Mouse (Mus musculus): ENCODE measurements around the gene Arhgef5. TPM values are rescaled to one million over a fixed set of nuclear protein-coding genes. Genes with fewer than 3 reads are reported as not detected.

Arhgef5 gene
- polyA plus RNA-seq, 1 experiment from 2014 or later: 8.1 TPM

DNA sequence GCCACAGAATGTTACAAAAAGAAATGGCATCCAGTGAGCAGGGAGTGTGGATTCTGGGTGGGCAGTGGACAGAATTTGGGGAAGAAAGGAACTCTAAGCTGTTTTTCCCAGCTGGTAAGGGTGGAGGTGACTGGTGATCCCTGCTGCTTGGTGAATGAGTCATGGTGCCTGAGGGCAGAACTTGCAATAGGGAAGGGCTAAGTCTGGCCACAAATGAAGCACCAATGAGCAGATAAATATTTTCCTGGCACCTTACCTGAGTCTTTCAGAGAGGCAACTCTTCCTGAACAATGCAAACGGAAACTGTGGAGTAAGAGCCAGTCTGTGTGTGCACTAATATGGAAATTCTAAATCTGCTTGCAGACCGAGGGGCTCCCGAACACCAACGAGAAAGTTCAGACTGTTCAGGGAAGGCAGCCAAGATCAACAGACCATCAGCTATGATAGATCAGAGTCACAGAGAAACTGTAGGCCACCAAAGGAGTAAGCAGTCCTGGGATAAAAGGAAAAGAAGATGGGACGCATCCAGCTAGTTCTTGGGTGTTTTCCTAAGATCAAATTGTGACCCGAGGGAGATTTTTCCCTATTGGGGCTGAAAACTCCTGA lies 27.2 kb downstream of the Arhgef5 start:
- H3K9me3 ChIP-seq (replicated peaks): no peaks in the 10 kb centered on the region
- H3K27ac ChIP-seq: no peak overlapping the region
- no peak overlapping the region for H3K4me3 ChIP-seq
- H3K27me3 ChIP-seq (ENCODE audit: low read depth, poor library complexity, severe bottlenecking): no peaks in the 10 kb centered on the region
- H3K4me1 ChIP-seq: no peaks in the 10 kb centered on the region
- H3K36me3 ChIP-seq: peaks cover 11% of the 10 kb centered on the region
- 86% methylated on average over 6 of the region's 6 CpGs for WGBS
- DNase-seq (ENCODE audit: low spot score): peak; percentile 16

DNA sequence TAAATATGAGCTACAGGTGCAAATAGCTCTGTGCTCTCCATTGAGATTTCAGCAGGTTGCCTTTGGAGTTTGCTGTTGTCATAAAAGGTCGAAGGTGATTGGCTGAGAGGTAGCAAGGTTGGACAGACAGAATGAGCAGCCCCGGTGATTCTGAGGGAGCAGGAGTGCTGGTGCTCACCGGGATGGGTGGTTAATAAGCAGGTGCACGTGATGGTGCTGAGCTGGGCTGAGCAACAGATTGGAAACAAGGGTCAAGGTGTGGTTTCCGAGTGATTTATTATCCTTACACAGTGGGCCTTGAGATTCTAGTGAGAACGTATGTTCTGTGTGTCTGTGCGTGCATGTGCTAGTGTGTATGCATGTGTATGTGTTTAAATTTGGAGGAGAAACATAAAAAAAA lies 27.8 kb downstream of the Arhgef5 start:
- Histone ChIP-seq H3K27ac (no peak overlapping the region), H3K4me1 (no peaks in the 10 kb centered on the region), H3K36me3 (peaks cover 6% of the 10 kb centered on the region), H3K27me3 (ENCODE audit: low read depth, poor library complexity, severe bottlenecking) (no peaks in the 10 kb centered on the region), H3K4me3 (no peak overlapping the region), H3K9me3 (replicated peaks) (no peaks in the 10 kb centered on the region)
- DNase-seq (ENCODE audit: low spot score): peak; percentile 17
- 81% methylated on average over 7 of the region's 7 CpGs for WGBS

DNA sequence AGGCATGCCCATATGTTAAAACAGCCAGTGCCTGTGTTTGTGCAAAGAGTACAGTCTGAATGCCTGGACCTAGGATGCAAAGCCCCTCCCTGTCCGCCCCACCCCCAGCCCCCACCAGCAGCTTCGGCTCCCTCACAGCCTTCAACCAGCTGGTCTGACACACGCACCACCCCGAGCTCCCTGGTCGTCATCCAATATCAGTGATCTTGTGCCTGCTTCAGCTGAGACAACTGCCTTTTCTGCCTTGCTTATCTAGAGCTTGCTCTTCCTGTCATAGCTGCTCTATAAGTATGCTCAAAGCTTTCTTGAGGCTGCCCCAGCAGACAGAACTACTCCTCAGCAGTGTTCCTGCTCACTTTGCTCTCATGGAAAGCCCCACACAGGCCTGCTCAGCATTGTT lies 30.5 kb downstream of the Arhgef5 start:
- Histone ChIP-seq H3K9me3 (replicated peaks) (no peaks in the 10 kb centered on the region), H3K36me3 (no peaks in the 10 kb centered on the region), H3K4me1 (no peaks in the 10 kb centered on the region), H3K27me3 (ENCODE audit: low read depth, poor library complexity, severe bottlenecking) (no peaks in the 10 kb centered on the region), H3K27ac (no peak overlapping the region), H3K4me3 (no peak overlapping the region)
- DNase-seq (ENCODE audit: low spot score): peak; percentile 24
- WGBS: 58% methylated on average over 5 of the region's 5 CpGs

DNA sequence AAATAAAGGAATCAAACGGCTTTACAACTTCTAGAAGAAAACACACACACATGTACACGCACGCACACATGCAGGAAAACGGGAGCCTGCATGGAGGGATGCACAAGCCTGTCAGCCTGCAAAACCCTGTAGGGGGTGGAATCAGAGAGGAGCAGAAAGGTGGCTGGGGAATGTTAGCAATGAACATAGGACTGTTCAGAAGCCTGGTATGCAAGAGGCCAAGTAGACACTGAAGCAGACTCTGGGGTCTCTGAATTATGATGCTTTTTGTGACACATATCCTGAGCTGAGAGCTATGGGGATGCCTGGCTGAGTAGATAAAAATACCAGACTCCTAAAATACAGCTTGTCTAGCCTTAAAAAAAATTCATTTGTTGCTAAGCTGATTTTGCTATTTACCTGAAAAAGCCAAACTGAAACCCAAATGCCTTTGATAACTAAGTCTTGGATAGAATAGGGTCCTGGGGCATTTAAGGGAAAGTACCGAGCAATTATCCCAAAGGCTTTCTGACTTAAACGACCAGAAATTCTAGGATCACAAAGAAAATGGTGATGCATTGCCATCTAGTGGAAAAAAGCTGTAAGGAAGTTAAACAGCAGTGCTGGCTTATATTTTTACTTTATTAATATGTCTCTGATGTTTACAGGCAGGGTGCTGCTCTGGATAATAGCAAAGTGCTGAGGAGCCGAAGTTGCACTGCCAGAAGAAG lies 31.6 kb downstream of the Arhgef5 start:
- no peak overlapping the region for H3K27ac ChIP-seq
- H3K4me1 ChIP-seq: no peaks in the 10 kb centered on the region
- peak; percentile 19 for DNase-seq (ENCODE audit: low spot score)
- WGBS: 55% methylated on average over 7 of the region's 7 CpGs
- H3K9me3 ChIP-seq (replicated peaks): no peaks in the 10 kb centered on the region
- H3K36me3 ChIP-seq: no peaks in the 10 kb centered on the region
- H3K4me3 ChIP-seq: no peak overlapping the region
- H3K27me3 ChIP-seq (ENCODE audit: low read depth, poor library complexity, severe bottlenecking): no peaks in the 10 kb centered on the region

DNA sequence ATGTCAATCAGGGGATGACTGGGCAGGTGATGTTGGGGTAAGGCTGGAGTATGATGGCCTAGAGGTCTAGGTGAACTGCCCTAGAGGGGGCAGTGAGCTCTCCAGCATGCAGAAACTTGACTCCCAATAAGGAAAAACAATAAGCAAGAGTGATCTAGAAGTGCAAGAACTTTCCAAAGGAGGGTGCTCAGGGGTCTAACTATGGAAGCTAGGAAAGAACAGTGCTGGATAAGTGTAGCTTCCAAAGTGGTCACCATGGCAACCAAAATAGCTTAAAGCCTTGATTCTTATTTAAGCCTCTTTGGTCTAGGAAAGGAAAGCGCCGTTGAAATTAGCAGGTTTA lies 32.1 kb downstream of the Arhgef5 start:
- Histone ChIP-seq H3K4me1 (no peaks in the 10 kb centered on the region), H3K27ac (no peak overlapping the region), H3K36me3 (no peaks in the 10 kb centered on the region), H3K4me3 (no peak overlapping the region), H3K9me3 (replicated peaks) (no peaks in the 10 kb centered on the region), H3K27me3 (ENCODE audit: low read depth, poor library complexity, severe bottlenecking) (no peaks in the 10 kb centered on the region)
- peak; percentile 31 for DNase-seq (ENCODE audit: low spot score)
- whole genome bisulfite sequencing: 58% methylated on average over 2 of the region's 2 CpGs

DNA sequence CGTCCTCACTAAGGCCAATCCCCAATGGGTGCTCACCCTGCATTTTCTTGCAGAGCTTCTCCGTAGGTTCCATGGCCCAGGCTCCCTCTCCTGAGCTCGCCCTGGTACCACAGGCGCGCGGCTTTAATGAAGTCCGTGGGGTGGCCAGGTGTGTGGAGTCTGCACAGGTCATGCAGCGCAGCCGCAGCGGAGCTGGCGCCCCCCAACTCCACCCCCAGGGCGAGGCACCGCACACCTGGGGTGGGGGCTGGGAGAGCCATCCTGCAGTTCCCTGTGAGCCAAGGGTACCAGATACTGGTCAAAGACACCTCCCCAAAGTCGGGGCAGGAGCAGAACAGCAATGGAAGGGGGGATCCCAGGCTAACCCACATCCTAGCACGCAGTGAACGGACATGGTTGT lies 44.1 kb downstream of the Arhgef5 start, which contains the start of gene Nobox:
Gene Nobox, minus strand, starts transcription at position 101 of the 400 bp plus-strand sequence.
- Histone ChIP-seq H3K27ac (no peak within 1 kb of the TSS), H3K4me3 (no peak within 1 kb of the TSS), H3K4me1 (no peaks in the 10 kb centered on the region), H3K36me3 (no peaks in the 10 kb centered on the region), H3K27me3 (ENCODE audit: low read depth, poor library complexity, severe bottlenecking) (no peaks in the 10 kb centered on the region), H3K9me3 (replicated peaks) (no peaks in the 10 kb centered on the region)
- WGBS: 58% methylated on average over 16 of the region's 16 CpGs
- DNase-seq (ENCODE audit: low spot score): no peak

DNA sequence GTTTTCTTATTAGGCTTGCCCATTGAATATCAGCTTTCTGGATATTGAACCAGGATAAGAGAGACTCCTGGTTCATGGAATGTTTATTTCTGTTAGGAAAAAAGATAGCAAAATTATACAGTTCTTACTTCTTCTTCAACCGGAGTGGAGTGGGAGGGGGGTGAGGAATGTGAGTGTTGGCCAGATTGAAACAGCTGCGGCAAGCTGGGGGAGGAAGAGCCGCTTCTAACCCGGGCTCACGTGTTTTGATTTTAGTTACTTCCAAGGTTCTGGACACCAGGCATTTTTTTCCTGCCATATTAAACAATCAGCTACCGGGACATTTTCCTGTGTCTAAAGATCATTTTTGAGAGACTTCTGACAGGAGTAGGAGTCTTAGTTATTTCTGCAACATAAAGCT lies 44.7 kb downstream of the Arhgef5 start:
- H3K4me1 ChIP-seq: no peaks in the 10 kb centered on the region
- 86% methylated on average over 6 of the region's 6 CpGs for WGBS
- no peak overlapping the region for H3K4me3 ChIP-seq
- no peak overlapping the region for H3K27ac ChIP-seq
- DNase-seq (ENCODE audit: low spot score): no peak
- H3K27me3 ChIP-seq (ENCODE audit: low read depth, poor library complexity, severe bottlenecking): no peaks in the 10 kb centered on the region
- H3K9me3 ChIP-seq (replicated peaks): no peaks in the 10 kb centered on the region
- H3K36me3 ChIP-seq: no peaks in the 10 kb centered on the region

DNA sequence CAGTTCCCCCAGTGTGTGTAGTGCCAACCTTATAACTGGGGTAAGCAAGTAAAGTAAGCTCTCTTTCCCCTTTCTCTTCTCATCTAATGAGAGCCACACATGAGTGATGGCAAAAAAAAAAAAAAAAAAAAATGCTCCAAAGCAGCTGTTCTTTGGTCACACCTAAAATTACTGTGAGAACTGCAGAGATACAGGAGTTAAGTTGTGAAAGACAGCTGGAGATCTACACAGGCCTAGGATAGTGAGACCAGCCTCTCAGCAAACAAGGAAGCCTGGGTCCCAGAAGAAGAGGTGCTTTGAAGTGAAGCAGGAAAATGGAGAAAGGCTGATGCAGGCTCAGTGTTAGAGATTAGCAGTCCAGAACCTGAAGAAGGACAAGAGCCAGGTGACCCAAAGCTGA lies 47.2 kb downstream of the Arhgef5 start:
- no peak overlapping the region for H3K27ac ChIP-seq
- H3K27me3 ChIP-seq (ENCODE audit: low read depth, poor library complexity, severe bottlenecking): no peaks in the 10 kb centered on the region
- DNase-seq (ENCODE audit: low spot score): no peak
- H3K9me3 ChIP-seq (replicated peaks): no peaks in the 10 kb centered on the region
- H3K4me1 ChIP-seq: no peaks in the 10 kb centered on the region
- H3K36me3 ChIP-seq: no peaks in the 10 kb centered on the region
- H3K4me3 ChIP-seq: no peak overlapping the region

DNA sequence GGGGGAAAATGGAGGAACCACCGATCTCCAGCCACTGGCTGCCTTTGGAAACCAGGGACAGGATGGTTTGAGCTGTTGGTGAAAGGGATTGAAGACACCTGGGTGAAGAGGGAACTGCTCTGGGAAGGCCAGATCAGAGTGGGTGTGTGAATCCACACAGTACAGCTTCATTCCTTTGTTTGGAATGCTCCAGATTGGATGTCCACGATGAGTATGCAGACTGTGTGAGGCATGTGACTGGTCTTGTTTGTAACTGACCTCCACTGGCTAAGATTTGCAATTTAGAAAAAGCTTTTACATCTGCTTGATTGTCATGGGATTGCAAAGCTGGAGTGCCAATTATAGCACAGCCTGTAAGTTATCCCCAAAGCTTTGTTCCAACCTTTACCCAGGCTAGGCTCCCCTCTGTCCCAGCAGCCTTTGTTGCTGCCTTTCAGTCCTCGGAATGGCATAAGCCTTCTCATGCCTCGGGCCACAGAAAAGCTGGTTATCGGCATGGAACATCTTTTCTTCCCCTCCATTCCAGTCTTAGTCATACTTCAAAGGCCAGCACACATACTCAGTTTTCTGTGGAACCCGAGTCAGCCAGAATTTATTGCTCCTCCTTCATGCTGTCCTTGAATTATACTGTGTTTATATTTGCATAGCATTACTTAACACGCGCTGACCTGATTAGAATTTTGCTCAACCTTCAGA lies 47.7 kb downstream of the Arhgef5 start:
- Histone ChIP-seq H3K4me1 (no peaks in the 10 kb centered on the region), H3K27me3 (ENCODE audit: low read depth, poor library complexity, severe bottlenecking) (no peaks in the 10 kb centered on the region), H3K9me3 (replicated peaks) (no peaks in the 10 kb centered on the region), H3K36me3 (no peaks in the 10 kb centered on the region), H3K4me3 (no peak overlapping the region), H3K27ac (no peak overlapping the region)
- no peak for DNase-seq (ENCODE audit: low spot score)
- WGBS: 84% methylated on average over 8 of the region's 8 CpGs

DNA sequence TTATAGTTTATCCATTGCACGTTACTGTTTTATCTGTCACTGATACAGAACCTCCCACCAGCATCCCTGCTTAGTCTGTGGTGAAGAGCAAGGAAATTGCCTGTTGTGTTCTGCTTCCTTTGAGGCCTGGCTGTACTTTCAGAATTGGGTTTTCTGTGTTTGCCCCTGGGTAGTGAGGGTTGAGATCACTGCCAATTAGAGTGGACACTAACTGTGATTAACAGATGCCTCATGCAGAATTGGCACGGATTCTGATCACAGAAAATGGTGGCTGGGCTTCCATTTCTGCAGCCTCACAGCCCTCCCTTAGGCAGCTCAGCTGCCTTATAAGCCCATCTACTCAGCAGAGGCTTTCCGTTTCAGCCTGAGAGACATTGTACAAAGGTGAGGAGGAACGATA lies 68.1 kb downstream of the Arhgef5 start:
- Histone ChIP-seq H3K27ac (no peak overlapping the region), H3K4me1 (no peaks in the 10 kb centered on the region), H3K27me3 (ENCODE audit: low read depth, poor library complexity, severe bottlenecking) (no peaks in the 10 kb centered on the region), H3K4me3 (no peak overlapping the region), H3K9me3 (replicated peaks) (no peaks in the 10 kb centered on the region), H3K36me3 (no peaks in the 10 kb centered on the region)
- no peak for DNase-seq (ENCODE audit: low spot score)
- WGBS: 80% methylated on average over 4 of the region's 4 CpGs

DNA sequence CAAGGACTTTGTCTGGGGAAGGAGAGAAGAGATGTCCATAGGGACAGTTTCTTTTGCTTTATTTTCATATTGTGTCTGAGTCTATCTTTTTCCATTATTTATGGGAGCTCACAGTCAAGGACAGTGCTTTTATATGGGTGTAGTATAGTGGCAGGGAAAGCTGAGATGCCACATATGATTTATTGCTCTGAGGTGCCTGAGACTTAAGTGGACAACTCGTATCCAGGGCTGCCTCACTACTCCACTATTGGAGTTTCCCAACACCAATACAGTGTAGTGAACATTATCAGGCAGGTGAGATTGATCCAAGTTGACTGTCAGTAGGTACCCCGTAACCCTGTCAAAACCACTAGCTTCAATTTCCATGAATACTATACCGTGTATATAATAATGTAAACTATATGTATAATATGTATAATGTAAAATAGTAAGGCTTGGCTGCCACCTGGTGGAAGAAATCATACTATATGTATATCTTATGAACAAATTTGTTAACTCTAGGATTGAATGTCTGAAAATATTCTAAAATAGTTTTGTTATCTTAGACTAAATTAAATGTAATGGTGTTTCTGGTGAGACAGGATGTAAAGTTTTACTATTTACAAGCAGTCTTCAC lies 70.3 kb downstream of the Arhgef5 start:
- H3K4me1 ChIP-seq: no peaks in the 10 kb centered on the region

DNA sequence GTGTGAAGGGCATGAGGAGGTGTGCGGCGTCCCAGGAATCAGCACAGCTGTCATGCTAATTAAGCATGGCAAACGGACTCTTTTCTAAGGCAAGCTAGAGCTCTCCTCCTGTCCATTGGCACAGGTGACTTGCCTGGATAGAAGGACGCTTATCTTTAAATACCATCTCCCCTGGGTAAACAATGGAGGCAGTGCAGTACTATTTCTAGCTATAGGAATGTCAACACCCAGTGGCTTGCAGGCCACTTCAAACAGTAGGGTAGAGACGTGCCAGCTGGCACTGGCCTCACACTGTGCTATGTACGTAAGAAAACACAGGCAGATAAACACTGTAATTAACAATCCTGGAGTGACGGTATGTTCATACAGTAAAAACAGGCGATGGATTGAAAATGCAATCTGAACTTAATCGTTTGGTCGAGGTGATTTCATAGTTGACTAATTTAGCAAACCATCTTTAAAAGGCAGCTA lies 72.1 kb downstream of the Arhgef5 start:
- 58% methylated on average over 10 of the region's 10 CpGs for WGBS
- Histone ChIP-seq H3K27ac (no peak overlapping the region), H3K27me3 (ENCODE audit: low read depth, poor library complexity, severe bottlenecking) (no peaks in the 10 kb centered on the region), H3K4me3 (no peak overlapping the region), H3K9me3 (replicated peaks) (no peaks in the 10 kb centered on the region), H3K36me3 (no peaks in the 10 kb centered on the region), H3K4me1 (no peaks in the 10 kb centered on the region)
- no peak for DNase-seq (ENCODE audit: low spot score)

More for the DNA sequence above, 70.3 kb downstream of the Arhgef5 start:
- Histone ChIP-seq H3K4me3 (no peak overlapping the region), H3K27ac (no peak overlapping the region), H3K36me3 (no peaks in the 10 kb centered on the region), H3K9me3 (replicated peaks) (no peaks in the 10 kb centered on the region), H3K27me3 (ENCODE audit: low read depth, poor library complexity, severe bottlenecking) (no peaks in the 10 kb centered on the region)
- no peak for DNase-seq (ENCODE audit: low spot score)
- WGBS: 84% methylated on average over 3 of the region's 3 CpGs

DNA sequence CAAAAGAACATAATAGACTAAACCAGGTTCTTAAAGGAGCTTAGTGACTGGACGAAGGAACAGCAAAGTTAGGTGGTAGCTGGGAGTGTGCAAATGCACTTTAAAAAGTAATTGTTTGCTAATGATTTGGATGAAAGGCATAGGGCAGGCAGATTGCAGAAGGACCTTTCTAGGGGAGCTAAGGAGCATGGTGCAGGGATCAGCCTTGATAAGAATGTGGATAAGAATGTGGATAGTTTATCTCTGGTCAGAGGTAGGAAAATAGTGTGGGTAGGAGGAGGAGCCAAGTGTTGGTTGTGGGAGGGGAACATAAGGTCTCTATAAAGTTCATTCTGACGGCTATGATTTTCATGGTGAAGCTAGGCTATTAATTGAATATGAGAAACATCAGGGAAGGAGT lies 73.4 kb downstream of the Arhgef5 start:
- Histone ChIP-seq H3K9me3 (replicated peaks) (no peaks in the 10 kb centered on the region), H3K4me3 (no peak overlapping the region), H3K36me3 (no peaks in the 10 kb centered on the region), H3K4me1 (no peaks in the 10 kb centered on the region), H3K27ac (no peak overlapping the region), H3K27me3 (ENCODE audit: low read depth, poor library complexity, severe bottlenecking) (no peaks in the 10 kb centered on the region)
- 76% methylated on average over 2 of the region's 2 CpGs for WGBS
- no peak for DNase-seq (ENCODE audit: low spot score)
